Mouse (Mus musculus) retina, postnatal 1 day (tissue): ENCODE measurements around the gene Gm26965.
A peak's percentile ranks its signal among the peaks of the same experiment; 100 is the strongest.
"Not testable (repeated sequence)": the region's sequence is repeated elsewhere in the genome, so short reads cannot be mapped to it uniquely, and the experiment has no call there.

Experiments
- DNase-seq: peaks from one replicate; pipeline ENCODE4 v3.0.0-alpha.2; 2012

Gene Gm26965

DNA sequence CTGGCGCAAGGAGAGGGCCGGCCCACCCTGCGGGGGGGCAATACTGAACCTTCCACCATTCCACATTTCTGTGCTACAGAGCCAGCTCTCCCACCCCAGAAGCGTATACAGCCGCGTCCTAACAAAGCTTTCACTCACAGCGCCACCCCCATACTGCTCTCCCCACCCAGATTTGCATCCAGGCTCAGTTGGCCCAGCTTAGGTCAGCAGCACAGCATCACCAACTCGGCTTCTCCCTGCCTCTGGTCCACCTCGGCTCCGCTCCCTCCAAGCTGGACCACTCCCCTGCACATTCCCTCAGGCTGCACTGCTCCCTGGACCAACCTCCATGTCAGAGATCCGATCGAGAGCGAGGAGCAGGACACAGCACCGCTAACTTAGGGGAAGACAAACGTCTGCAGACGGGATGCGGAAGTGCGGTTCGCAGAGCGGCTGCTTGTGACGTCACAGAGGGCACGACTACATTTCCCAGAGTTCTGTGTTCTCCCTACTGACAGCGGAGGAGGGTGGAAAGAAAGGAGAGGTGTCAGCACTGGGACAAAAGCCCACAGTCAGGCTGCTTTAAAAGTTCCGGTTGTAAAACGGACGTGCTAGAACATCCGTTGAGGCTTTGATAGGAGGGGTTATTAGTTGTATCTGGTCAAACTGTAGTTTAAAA lies at the start of gene Gm26965, which contains the start of gene Zfp87:
Gene Gm26965 (minus strand): TSS at position 399 of the 658 bp plus-strand sequence.
Gene Zfp87 (minus strand): TSS at position 425 of the 658 bp plus-strand sequence.
- DNase-seq: peak; percentile 97

DNA sequence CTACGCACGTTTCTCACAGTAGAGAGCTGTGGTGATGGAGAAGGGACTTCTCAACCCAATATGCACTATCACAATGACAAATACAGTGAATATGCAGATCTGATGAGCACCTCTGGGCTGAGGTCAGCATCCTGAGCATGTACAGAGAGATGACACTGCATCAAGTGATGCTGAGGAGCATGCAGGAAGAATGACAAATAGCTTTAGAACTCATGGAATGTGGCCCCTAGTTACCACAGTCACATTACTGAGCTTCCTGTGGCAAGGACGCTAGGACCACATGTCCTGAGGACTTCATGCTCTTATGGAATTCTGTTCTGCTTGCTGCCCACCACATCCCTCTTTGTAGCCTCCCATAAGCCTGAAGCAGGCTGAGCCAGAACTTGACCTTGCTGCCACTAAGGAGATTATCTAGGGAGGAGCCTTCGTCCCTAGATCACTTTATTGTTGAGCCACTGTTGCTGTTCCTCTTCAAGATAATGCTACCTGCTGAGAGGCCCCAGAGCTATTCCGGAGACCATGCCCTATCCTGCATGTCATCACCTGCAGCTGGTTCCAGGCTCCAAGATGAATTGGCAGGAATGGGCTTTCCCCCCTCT lies 46.7 kb upstream of the Gm26965 start:
- no peak for DNase-seq

DNA sequence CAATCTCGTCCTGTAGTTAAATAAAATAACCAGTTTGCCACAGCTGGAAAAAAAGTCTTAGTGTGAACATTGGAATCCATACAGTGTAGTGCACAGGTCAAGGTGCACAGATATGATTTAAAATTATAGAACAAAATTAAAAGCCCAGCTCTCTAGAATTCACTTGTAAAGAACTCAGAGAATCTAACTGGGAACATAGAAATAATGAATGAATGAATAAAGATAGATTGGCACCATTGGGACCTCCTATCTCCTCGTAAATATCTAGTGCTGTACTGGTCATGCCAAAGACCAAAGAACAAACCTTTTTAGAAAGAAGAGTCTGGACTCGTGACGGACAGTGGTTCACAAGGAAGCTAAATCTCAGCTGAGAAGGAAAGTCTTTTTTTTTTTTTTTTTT lies 27.8 kb upstream of the Gm26965 start, which contains the start of gene Zfp748:
Gene Zfp748 (minus strand): TSS at position 101 of the 400 bp plus-strand sequence.
- no peak for DNase-seq

DNA sequence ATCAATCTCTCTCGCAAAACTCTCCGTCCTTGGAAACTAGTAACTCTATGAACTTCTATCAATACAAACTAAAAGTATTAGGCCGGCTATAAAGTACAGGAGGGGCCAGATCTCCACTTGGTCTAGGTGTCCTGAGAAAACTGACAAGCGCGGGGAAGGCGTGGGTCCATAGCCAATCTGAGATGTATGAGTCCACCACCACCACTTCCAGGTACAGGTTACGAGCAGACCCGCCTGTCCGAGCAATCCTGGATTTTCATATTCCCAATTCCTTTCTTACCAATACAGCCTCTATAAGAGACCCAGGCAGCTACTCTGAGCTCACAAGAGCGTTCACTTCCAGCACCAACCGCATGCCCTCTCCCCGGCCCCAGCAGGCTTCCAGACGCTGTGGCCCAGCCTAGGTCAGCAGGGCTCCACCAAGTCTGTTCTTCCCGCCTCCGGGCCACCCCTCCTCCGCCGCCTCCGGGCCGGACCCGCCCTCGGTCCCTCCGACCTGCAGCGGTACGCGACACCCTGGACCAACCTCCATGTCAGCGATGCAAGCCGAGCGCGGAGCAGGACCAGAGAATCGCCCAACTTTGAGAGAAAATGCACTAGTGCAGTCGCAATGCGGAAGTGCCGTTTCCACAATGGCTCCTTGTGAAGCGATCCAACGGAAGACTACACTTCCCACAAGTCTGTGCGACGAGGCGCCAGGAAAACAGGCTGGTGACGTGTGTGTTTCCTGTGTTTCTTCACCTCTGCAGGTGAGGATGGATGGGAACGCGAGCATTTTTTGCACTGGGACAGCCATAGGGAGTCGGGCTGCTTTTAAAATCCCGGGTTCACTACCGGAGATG lies 26.8 kb upstream of the Gm26965 start:
- peak; percentile 94 for DNase-seq

DNA sequence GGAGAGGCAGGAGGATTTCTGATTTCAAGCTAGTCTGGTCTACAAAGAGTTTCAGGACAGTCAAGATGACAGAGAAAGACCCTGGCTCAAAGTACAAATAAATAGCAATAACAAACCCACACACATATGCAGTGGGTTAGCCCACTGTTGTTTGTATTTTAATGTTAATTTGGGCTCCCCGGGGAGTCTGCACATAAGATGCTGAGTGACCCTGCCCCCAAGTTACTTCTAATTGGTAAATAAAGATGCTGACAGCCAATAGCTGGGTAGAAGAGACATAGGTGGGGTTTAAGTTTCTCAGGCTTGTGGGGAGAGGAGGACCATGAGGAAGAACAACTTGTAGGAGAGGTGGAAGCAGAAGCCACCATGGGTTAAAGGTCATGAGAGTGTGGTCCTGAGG lies 20.0 kb upstream of the Gm26965 start:
- no peak for DNase-seq

DNA sequence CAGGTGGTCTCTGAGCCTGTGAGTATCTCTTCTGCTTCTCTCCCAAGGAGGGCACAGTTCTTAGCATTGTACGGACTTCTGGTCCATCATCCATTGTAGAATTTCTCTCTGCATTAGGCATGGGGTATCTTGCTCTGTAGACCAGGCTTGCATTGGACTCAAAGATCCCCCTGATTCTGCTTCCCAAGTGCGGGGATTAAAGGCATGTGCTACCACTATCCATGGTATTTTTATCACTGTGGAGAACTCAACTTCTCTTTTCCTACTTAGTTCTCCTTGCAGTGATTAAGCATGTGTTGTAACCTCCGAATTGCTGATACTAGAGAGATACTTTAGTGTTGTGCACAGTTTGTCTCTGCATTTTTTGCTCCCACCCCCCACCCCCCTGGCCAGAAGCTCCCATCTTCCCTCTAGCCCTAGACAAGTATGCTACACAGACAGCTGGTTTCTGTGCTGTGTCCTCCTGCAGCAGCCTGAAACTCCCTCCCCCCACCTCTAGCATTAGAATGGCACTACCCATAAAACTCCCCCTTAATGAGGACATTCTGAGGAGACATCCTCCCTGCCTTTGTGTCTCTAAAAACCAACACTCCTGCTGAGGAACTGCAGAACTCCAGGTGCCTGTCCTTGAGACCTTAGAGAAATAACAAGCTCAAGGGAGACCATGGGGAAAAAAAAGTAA lies 1.2 kb upstream of the Gm26965 start:
- no peak for DNase-seq

DNA sequence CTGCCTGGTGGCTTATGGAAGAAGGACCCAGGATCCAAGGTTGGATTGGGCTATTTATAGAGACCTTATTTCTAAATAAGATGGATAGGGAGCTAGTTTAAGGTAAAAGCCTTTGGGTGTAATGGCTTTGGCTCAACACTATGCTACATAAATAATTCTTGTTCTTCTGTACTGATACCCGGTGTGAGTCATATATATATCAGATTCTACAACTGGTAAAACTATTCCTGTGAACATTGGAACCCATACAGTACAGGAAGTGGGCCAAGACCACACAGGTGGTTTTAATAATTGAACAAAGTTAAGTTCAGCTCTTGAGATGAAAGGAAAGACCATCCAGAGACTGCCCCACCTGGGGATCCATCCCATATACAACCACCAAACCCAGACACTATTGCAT lies 25.0 kb downstream of the Gm26965 start:
- DNase-seq: no peak

DNA sequence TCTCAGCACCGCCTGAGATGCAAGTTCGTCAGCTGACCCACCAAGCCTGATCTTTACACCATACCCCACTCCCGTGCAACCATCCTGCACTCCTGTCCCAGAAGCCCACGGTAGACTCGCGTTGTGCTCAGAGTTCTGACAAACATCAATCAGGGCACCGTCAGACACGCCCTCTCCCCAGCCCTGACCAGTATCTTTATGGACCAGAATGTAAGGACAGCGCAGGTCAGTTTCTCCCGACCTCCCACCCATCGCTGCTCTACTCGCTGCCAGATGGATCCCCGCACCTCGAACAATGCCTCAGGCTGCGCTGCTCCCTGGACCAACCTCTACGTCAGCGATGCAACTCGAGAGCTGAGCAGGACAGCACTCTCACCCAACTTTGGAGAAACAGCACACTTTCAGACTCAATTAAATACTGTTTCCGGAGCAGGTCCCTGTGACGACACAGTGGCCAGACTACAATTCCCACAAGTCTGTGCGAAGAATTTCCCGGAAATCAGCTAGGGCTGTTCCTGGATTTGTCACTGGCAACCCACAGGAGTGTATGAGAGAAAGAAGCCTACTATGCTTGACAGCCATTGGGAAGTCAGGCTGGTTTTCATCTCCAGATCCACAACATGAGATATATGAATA lies 25.7 kb downstream of the Gm26965 start, which contains the start of gene Zfp58:
Gene Zfp58 (minus strand): TSS at position 472 of the 636 bp plus-strand sequence.
- DNase-seq: peak; percentile 94

DNA sequence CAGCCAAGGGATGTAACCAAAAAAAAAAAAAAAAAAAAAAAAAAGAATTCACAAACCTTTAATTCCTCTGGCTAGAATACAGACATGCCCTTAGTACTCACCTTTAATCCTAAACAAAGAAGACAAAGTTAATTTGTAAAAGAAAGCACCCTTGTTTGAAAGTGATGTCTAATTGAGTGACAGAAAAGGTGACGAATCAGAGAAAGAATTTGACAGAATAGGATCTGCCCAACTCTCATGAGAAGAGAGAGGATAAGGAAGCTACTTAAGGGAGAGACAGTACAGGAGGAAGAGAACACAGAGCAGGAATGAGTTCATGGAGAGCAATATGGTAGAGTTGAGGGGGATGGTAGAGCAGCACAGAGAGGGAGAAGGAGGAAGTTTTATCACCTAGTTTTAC lies 30.3 kb downstream of the Gm26965 start:
- no peak for DNase-seq

DNA sequence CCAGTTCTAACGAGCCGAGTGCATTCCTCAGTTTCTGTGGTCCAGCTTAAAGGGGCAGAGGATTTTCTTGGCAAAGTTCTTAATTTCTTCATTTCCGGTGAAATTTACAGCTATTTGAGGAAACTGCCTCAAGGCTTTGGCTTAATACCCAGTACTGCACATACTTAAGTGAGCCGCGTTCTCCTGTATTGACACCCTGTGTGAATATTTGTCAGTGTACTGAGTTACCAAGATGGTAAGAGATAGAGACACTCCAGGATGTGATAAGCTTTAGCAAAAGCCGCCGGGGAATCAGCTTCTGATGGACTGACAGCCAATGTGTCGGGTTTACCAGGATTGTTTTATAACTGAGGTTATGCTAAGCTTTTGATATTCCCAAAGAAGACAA lies 41.5 kb downstream of the Gm26965 start:
- no peak for DNase-seq

DNA sequence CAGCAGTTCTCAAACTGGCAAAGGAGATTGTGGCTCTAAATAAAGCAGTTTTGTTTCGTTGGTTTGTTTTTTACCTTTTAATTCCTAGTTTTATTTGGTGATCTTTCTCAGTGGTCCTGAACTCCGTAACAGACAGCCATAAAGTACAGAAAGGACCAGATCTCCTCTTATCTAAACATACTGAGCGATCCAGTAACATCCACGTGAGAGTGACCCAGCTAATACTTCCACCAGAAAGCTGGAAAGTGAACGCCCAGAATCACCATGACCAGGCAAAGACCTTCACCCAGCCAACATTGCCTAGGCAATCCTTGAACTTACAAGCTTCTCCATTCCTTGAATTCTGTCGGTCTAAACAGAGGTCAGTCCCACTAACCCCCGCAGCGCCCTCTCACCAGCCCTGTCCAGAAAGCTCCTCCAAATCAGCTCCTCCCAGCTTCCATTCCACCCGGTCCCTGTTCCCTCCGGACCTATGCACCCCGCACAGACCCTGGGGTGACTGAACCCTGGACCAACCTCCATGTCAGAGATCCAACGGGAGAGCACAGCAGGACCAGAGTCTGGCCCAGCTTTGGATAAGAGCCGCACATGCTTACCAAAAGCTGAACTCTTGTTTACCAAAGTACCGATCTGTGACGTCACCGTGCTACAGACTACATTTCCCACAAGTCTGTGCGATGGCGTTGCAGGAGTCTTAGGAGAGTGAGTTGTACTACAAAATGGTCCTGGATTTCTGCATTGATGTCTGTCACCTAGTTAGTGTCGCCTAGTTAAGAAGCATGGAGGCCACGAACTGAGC lies 42.1 kb downstream of the Gm26965 start, which contains the start of gene Zfp874b:
Gene Zfp874b (minus strand): TSS at position 634 of the 799 bp plus-strand sequence.
- peak; percentile 93 for DNase-seq

DNA sequence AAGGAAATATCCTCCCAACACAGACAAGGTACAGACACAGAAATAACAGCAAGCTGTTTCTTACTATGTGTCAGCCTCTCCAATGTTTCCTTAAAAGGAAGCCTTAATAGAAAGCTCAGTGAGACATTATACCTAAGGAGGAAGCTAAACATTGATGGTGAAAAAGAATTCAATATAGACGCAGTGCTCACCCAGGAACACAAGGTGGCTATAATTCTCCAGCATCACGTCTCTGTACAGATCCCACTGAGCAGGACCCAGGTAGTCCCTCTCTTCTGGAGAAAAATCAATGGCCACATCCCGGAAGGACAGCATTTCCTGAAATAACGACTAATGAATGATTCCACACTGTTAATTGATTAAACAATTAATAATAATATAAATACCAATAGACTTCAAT lies 44.4 kb downstream of the Gm26965 start:
- no peak for DNase-seq

DNA sequence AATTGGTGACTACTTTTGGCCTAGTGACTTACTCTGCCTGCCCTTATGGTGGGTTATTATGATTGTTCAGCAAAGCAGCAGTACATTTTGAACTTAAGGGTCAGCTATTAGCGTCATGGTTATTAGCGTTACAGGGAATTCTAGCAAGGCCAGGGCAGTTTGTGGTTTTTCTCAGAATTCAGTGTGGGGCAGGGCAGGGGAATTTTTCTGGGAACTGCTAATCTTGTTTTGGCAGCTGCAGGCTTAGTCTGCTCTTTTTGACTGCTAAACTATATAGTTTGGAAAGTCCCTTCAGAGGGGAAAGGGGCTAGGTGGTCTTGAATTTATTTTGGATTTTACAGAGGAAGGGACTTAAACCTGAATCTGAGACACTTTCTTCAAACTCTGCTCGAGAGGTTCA lies 56.7 kb downstream of the Gm26965 start:
- DNase-seq: no peak

DNA sequence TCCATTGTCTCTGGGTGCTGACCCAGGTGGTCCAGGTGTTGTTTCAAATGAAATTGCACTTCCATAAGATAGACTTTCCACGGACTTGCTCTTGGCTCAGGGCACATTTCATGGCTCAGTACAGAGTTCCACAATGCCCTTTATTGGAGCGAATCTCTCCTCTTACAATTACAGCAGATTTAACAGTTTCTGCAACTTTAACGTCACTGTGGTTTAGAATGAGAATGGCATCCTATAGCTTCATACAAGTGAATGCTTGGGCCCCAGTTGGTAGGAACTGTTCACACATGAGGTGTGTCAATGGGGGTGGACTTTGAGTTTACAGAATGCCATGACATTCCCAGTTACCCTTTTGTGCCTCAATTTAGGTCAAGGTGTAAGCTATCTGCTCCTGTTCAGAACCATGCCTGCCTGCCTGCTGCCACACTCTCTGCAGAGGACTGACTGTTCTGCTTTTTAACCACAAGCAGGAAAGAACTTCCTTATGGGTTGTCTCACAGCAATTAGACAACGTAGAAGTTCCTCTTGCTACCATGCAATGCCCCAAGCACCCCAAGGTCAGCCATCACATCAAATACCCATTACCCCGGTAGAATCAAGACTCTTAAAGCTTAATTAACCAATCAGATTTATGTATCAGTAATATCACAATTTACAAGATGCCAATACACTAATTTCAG lies 62.3 kb downstream of the Gm26965 start:
- DNase-seq: not testable (repeated sequence)

DNA sequence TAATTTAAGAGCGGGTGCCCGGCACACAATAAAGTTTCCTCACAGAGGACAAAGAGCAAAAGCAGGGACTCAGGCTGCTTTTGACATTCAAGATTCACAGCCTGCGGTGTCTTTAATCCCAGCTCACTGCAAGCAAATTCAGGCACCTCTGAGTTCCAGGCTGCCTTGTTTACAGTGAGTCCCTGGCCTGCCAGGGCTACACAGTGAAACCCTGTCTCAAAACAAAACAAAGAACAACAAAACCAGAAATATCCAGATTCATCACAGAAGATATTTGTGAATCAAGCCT lies 74.0 kb downstream of the Gm26965 start:
- DNase-seq: no peak

DNA sequence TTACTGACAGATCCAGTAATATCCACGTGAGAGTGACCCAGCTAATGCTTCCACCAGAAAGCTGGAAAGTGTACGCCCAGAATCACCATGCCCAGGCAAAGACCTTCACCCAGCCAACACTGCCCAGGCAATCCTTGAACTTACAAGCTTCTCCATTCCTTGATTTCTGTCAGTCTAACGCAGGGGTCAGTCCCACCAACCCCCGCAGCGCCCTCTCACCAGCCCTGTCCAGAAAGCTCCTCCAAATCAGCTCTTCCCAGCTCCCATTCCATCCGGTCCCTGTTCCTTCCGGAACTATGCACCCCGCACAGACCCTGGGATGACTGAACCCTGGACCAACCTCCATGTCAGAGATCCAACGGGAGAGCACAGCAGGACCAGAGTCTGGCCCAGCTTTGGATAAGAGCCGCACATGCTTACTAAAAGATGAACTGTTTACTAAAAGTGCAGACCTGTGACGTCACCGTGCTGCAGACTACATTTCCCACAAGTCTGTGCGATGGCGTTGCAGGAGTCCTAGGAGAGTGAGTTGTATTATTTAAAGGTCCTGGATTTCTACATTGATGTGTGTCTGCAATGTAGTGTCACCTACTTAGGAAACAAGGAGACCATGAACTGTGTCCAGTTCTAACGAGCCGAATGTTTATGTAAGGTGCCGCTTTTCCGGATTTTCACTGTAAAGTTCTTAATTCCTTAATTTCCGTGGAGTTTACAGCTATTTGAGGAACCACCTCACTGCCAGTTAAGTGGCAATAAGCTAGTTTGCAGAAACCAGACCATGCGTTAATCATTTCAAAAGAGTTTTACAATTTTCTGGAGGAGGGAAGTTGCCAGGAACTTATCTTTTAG lies 74.6 kb downstream of the Gm26965 start, which contains the start of gene Zfp874a:
Gene Zfp874a (minus strand): TSS at position 453 of the 849 bp plus-strand sequence.
- DNase-seq: peak; percentile 89
